Mouse (Mus musculus): Measurements from ENCODE around the gene Nr1h3.
A peak's percentile ranks its signal among the peaks of the same experiment; 100 is the strongest.
"Not testable (repeated sequence)": the region's sequence is repeated elsewhere in the genome, so short reads cannot be mapped to it uniquely, and the experiment has no call there.

Nr1h3 gene

GRCm38 (mm10) chr2:91202222-91202971 lies at the start of gene Nr1h3, which contains the start of gene Acp2:
Gene Nr1h3 (minus strand): TSS chr2:91202834.
Gene Acp2 (plus strand): TSS chr2:91202885.
- DNase-seq (ENCODE audit: low spot score), result peak; percentile 91

DNA sequence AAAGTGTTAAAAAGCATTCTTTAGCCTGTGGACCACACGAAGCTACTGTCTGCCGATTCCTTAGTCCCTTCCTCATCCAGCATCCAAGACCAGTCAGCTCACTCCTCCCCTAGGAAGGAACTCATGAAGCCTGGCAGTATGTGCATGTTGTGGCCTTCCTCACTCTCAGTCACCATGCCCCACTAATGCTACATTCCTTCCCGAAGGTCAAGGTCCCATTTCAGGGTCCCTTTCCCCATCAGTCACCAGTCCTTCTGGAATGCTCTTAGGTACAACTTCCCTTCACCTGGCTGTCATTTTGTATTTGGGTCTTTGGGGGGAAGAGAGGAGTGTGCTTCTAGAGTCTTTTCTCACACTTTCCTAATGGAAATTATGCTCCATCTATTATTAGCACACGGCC lies 49.4 kb upstream of the Nr1h3 start:
- no peak for DNase-seq (ENCODE audit: low spot score)

- no peak for DNase-seq (ENCODE audit: low spot score)
These were observed 45.7 kb upstream of the Nr1h3 start for GRCm38 (mm10) chr2:91248366-91248765.

DNA sequence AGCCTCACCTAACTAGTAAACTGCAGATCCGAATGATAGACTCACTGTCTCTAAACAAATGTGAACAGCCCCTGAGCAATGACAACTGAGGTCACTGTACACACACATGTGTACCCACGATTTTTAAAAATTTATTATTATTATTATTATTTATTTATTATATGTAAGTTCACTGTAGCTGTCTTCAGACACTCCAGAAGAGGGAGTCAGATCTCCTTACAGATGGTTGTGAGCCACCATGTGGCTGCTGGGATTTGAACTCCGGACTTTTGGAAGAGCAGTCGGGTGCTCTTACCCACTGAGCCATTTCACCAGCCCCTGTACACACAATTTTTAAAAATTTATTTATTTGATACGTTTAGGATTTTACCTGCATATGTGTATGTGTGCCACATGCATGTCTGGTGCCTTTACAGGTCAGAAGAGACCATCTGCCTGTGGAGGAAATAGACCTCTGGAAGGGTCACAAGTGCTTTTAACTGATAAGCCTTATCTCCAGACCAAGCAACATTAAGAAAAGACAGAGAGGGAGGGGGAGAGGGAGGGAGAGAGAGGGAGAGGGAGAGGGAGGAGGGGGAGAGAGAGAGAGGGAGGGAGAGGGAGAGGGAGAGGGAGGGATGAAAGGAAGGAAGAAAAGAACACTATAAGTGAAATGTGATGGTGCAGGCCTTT lies 42.1 kb upstream of the Nr1h3 start:
- no peak for DNase-seq (ENCODE audit: low spot score)

DNA sequence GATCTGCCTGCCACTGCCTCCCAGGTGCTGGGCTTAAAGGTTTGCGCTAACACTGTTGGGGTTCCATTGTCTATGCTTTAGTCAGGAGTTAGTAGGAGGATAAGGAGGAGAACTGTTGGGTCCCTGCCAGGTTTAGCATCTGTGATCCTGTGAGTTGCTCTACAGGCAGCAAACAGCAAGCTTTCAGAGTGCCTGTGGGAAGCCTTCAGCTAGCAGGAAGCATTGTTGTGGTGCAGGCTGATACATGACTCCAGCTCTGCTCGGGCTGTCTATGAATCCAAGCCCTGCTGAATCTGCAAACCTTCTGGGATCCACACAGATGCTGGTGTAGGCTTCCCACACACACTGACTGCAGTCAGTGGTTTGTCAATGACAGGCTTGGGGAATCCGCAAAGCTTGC lies 40.8 kb upstream of the Nr1h3 start:
- no peak for DNase-seq (ENCODE audit: low spot score)

- DNase-seq (ENCODE audit: low spot score), result no peak
These were observed 39.9 kb upstream of the Nr1h3 start for GRCm38 (mm10) chr2:91242547-91242946.

- DNase-seq (ENCODE audit: low spot score), result not testable (repeated sequence)
These were observed 35.0 kb upstream of the Nr1h3 start for GRCm38 (mm10) chr2:91237511-91238080.

DNA sequence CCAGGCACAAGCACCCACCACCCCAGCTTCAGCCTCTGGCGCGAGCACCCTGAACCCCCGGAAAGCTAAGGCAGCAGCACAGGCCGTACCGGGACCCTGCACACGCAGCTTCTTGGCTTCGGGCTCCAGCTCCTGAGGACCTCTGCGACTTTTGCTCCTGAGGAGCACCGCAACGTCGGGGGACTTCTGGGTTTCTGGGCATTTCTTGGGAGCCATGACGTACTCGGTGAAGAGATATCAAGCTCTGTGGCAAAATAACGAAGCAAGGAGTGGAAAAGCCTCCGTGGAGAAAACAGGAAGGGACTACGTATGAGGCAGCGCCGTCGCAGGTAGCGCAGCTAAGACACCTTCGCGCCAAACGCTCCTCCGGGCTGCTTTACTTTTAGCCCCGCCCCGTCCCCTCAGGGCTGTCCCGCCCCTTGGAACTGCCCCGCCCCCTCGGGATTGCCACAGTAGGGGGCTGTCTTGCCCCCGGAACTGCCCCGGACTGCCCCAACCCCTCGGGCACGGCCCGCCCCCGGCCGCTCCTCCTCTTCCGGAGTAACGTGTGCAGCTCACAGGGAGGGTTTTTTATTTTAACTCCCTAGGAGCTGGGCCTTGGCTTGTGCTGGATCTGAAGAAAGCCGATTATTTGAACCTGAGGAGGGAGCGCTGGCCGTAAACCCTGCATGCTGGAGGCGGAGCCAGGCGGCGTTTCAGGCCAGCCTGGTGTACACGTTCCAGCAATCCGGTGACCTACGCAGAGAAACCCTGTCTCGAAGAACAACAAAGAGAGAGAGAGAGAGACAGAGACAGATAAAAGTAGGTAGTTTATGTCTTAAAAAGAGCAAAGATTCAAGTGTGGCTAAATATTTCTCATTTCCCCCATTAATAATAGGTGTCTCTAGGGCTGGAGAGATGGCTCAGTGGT lies 34.2 kb upstream of the Nr1h3 start, which contains the start of gene Ddb2:
Ddb2 (minus strand) TSS at position 382 of the 910 bp plus-strand sequence.
- peak; percentile 98 for DNase-seq (ENCODE audit: low spot score)

- no peak for DNase-seq (ENCODE audit: low spot score)
These were observed 27.1 kb upstream of the Nr1h3 start for GRCm38 (mm10) chr2:91229735-91230134.

- DNase-seq (ENCODE audit: low spot score), result no peak
These were observed 21.0 kb upstream of the Nr1h3 start for GRCm38 (mm10) chr2:91223614-91224013.

DNA sequence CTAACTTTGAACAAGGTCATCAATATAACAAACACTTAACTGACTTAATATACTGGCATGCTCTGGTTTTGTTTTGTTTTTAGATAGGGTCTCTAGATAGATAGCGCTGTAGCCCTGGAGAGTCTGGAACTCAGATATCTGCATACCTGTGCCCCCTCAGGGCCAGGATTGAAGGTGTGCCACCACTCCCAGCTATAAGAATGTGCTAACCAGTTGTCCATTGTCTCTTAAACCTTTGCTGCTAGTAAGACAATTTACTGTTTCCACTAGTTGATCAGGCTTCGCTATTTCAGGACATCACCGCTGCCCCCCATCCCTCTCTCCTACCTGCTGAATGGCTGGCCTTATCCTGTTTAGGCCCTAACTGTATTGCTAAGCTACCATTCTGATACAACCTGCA lies 17.9 kb upstream of the Nr1h3 start:
- DNase-seq (ENCODE audit: low spot score), result no peak

DNA sequence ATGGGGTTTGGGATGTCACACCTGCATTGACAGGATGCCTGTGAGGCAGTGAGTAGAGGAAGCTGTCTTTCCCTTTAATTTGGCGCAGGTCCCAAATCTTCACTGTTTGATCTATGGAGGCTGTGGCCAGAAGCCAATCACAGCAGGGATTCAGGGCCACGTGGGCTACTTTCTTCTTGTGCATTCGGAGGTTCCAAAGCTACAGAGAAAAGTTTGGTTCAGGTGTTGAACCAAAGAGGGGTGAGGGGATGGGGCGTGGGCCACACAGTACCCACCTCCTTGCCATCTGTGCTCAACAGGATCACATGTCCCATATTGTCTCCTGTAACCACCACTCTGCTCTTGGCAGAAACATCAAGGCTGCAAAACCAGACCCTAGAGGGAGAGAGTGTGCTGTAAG lies 14.4 kb upstream of the Nr1h3 start:
- DNase-seq (ENCODE audit: low spot score), result no peak

DNA sequence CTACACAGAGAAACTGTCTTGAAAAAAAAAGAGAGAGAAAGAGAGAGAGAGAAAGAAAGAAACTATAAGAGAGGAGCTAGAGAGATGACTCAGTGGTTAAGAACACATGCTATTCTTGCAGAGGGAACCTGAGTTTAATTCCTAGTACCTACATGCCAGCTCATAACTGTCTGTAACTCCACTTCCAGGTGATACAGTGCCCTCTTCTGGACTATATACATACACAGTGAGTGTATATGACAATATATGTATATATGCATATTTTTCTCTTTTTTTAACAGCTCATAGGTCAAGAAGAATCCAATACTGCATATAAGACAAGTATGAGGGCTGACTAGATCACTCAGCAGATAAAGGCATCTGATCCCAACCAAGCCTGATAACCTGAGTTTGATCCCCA lies 10.7 kb upstream of the Nr1h3 start:
- no peak for DNase-seq (ENCODE audit: low spot score)

- DNase-seq (ENCODE audit: low spot score), result no peak
These were observed 3.7 kb upstream of the Nr1h3 start for GRCm38 (mm10) chr2:91206254-91206775.

- DNase-seq (ENCODE audit: low spot score), result no peak
These were observed 480 bp upstream of the Nr1h3 start for GRCm38 (mm10) chr2:91202972-91203656.

DNA sequence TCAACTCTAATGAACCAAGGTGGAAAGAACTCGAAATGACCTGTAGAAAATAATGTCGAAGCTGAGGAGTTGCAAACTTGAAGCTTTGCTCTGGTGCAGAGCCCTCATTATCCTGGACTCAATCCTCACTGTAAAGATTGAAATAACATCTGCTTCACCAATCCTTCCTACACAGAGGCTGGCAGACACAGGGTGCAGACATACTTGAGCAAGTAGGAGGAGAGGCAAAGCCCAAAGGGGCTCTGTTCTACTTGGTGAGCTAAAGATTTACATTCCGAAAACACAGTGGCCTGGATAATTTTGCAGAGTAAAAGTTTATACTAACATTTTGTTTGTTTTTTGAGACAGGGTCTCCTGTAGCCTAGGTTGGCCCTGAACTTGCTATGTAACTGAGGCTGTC lies 3.7 kb downstream of the Nr1h3 start:
- DNase-seq (ENCODE audit: low spot score), result no peak

- no peak for DNase-seq (ENCODE audit: low spot score)
These were observed 6.0 kb downstream of the Nr1h3 start for GRCm38 (mm10) chr2:91196577-91197001.

GRCm38 (mm10) chr2:91194624-91195332 lies 7.9 kb downstream of the Nr1h3 start:
- DNase-seq (ENCODE audit: low spot score), result peak; percentile 78

DNA sequence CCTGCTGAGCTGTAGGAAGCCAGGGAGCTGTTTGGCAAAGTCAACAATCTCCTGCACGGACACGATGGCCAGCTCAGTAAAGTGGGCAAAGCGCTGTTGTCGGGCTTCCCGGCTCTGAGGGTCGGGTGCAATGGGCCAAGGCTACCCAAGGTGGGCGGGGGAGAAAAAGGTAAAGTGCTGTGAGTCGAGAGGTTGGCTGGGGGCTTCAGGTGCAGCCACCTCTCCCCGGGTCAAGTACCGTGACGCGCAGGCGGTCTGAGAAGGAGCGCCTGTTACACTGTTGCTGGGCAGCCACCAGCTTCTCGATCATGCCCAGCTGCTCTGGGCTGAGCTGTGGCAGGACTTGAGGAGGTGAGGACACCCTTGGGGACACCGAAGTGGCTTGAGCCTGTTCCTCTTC lies 12.1 kb downstream of the Nr1h3 start:
- no peak for DNase-seq (ENCODE audit: low spot score)

DNA sequence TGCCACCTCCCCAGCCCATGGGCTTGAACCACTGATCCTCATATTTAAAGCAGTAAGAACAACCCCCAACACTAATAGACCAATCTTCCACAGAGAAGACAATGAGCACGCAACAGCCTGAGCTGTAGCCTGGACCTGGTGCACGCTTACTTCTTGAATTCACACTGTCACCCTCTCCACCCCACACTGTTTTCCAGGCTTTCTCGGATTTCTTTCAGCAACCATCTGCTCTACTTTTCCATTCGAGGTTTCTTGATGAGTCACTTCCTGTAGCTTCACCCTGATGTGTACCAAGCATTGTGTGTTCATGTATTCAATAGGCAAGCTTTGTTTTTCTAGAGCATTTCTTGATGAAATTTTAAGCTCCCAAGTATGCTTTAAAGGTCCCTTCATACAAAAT lies 15.2 kb downstream of the Nr1h3 start:
- DNase-seq (ENCODE audit: low spot score), result no peak

- no peak for DNase-seq (ENCODE audit: low spot score)
These were observed 16.4 kb downstream of the Nr1h3 start for GRCm38 (mm10) chr2:91186208-91186607.
